Mouse (Mus musculus) adipocyte (in vitro differentiated cells): ENCODE data around the gene Rpl7a.
A peak's percentile ranks its signal among the peaks of the same experiment; 100 is the strongest.
"Not testable (repeated sequence)": the region's sequence is repeated elsewhere in the genome, so short reads cannot be mapped to it uniquely, and the experiment has no call there.

Experiments
- DNase-seq: peaks from one replicate; pipeline ENCODE4 v3.0.0-alpha.2; 2016; ENCODE audit warnings: low spot score

Rpl7a gene

GRCm38 (mm10) chr2:26910124-26910993 lies at the start of gene Rpl7a, which contains the start of gene Med22:
Rpl7a (plus strand) TSS chr2:26910764.
Med22 (minus strand) TSS chr2:26910677.
- DNase-seq = peak; percentile 98

GRCm38 (mm10) chr2:26862856-26863255 lies 47.7 kb upstream of the Rpl7a start:
- DNase-seq = no peak

- DNase-seq = no peak
Measured at GRCm38 (mm10) chr2:26864879-26865278, 45.7 kb upstream of the Rpl7a start, which contains the start of gene Abo. Abo (minus strand) TSS chr2:26864979.

- no peak for DNase-seq
Measured at GRCm38 (mm10) chr2:26870666-26871065, 39.9 kb upstream of the Rpl7a start.

GRCm38 (mm10) chr2:26878571-26878970 lies 32.0 kb upstream of the Rpl7a start:
- no peak for DNase-seq

GRCm38 (mm10) chr2:26885541-26885940 lies 25.0 kb upstream of the Rpl7a start:
- DNase-seq = not testable (repeated sequence)

- DNase-seq = not testable (repeated sequence)
Measured at GRCm38 (mm10) chr2:26886170-26886569, 24.4 kb upstream of the Rpl7a start.

GRCm38 (mm10) chr2:26895898-26896297 lies 14.7 kb upstream of the Rpl7a start:
- no peak for DNase-seq

- no peak for DNase-seq
Measured at GRCm38 (mm10) chr2:26900731-26901130, 9.8 kb upstream of the Rpl7a start.

- no peak for DNase-seq
Measured at GRCm38 (mm10) chr2:26901834-26902400, 8.6 kb upstream of the Rpl7a start.

GRCm38 (mm10) chr2:26902467-26903220 lies 7.9 kb upstream of the Rpl7a start, which contains the start of gene Surf6:
Surf6 (minus strand) TSS chr2:26902879.
- DNase-seq = peak; percentile 94

GRCm38 (mm10) chr2:26903311-26903710 lies 7.3 kb upstream of the Rpl7a start:
- DNase-seq = no peak

- DNase-seq = no peak
Measured at GRCm38 (mm10) chr2:26905936-26906335, 4.6 kb upstream of the Rpl7a start.

GRCm38 (mm10) chr2:26906431-26906830 lies 4.1 kb upstream of the Rpl7a start:
- no peak for DNase-seq

GRCm38 (mm10) chr2:26907109-26907508 lies 3.5 kb upstream of the Rpl7a start:
- peak; percentile 46 for DNase-seq

- no peak for DNase-seq
Measured at GRCm38 (mm10) chr2:26908710-26909386, 1.7 kb upstream of the Rpl7a start.

GRCm38 (mm10) chr2:26909387-26909784 lies 1.2 kb upstream of the Rpl7a start:
- DNase-seq = no peak

GRCm38 (mm10) chr2:26910994-26911765 lies 616 bp downstream of the Rpl7a start:
- peak; percentile 59 for DNase-seq

- DNase-seq = no peak
Measured at GRCm38 (mm10) chr2:26912253-26912770, 1.7 kb downstream of the Rpl7a start.

GRCm38 (mm10) chr2:26913416-26914147 lies 3.0 kb downstream of the Rpl7a start:
- DNase-seq = no peak
